In the genomic region with DNA sequence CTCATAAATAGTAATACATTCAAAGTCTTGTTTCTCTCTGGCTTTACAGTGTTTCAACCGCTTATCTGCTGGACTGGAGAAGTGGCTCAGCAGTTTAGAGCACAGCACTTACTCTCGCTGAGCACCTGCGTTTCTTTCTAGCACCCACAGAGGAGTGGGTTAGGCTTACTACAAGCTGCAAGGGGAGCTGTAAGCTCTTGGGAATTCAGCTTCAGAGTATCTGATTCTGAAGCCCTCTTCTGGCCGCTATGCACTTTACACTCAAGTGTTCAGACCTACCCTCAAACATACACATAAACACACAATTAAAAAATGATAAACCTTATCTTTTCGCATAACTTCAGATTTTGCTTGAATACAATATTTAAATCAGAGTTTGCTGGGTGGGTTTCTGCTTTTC, we compare ENCODE assay signal across 10 mouse cellular contexts. TPM values are rescaled to one million over a fixed set of nuclear protein-coding genes. Genes with fewer than 3 reads are reported as not detected.
A peak's percentile ranks its signal among the peaks of the same experiment; 100 is the strongest.
DNase-seq lines count a peak whose midpoint lies in the region; ATAC-seq and TF ChIP-seq lines count a peak whose summit lies in the region.
"Had no signal": no experiment of that assay in that cellular context is flagged by ENCODE, and none has a peak within 500 bp of the region (broad histone marks: within the 10 kb centered on the region; RNA-seq: fewer than 3 reads in every experiment).

No protein-coding gene starts in this region.

- H3K4me3 ChIP-seq in hindbrain, postnatal 0 days (ENCODE audit: low read length): no peak overlapping the region
- H3K4me3 ChIP-seq in hindbrain, embryonic 16.5 days (ENCODE audit: low read length): no peak overlapping the region
- no peak overlapping the region for H3K4me3 ChIP-seq in intestine, embryonic 15.5 days (replicated peaks)
- H3K4me3 ChIP-seq: lung, embryonic 15.5 days had no signal

- no peak overlapping the region for H3K27ac ChIP-seq in hindbrain, postnatal 0 days
- H3K27ac ChIP-seq in hindbrain, embryonic 16.5 days (ENCODE audit: low read depth, low read length): no peak overlapping the region
- H3K27ac ChIP-seq in intestine, embryonic 15.5 days: no peak overlapping the region
- H3K27ac ChIP-seq: lung, embryonic 15.5 days had no signal

- H3K4me2 ChIP-seq in hindbrain, postnatal 0 days (ENCODE audit: low read depth, low read length): no peak overlapping the region
- no peak overlapping the region for H3K4me2 ChIP-seq in hindbrain, embryonic 16.5 days (ENCODE audit: low read length)
- H3K4me2 ChIP-seq in intestine, embryonic 15.5 days (replicated peaks): no peak overlapping the region
- H3K4me2 ChIP-seq: lung, embryonic 15.5 days had no signal

- 32% methylated on average over 5 of the region's 5 CpGs for WGBS in hindbrain, postnatal 0 days
- WGBS in hindbrain, embryonic 16.5 days: 32% methylated on average over 5 of the region's 5 CpGs
- WGBS in intestine, embryonic 15.5 days: 29% methylated on average over 5 of the region's 5 CpGs

- no peaks in the 10 kb centered on the region for H3K27me3 ChIP-seq in hindbrain, postnatal 0 days (ENCODE audit: insufficient read depth, low read length)
- H3K27me3 ChIP-seq in hindbrain, embryonic 16.5 days (replicated peaks; ENCODE audit: control insufficient read depth, insufficient read depth, low read length): no peaks in the 10 kb centered on the region
- no peaks in the 10 kb centered on the region for H3K27me3 ChIP-seq in intestine, embryonic 15.5 days (replicated peaks)
- H3K27me3 ChIP-seq: lung, embryonic 15.5 days had no signal

- H3K36me3 ChIP-seq in hindbrain, postnatal 0 days (ENCODE audit: insufficient read depth, low read length): no peaks in the 10 kb centered on the region
- H3K36me3 ChIP-seq in hindbrain, embryonic 16.5 days (ENCODE audit: control insufficient read depth, insufficient read depth, low read length): no peaks in the 10 kb centered on the region
- no peaks in the 10 kb centered on the region for H3K36me3 ChIP-seq in intestine, embryonic 15.5 days
- H3K36me3 ChIP-seq: lung, embryonic 15.5 days had no signal

- peak; percentile 51 for TF ChIP-seq CTCF in hindbrain, postnatal 0 days (IDR thresholded peaks at IDR 0.05; ENCODE audit: low read depth)

- H3K9ac ChIP-seq in hindbrain, postnatal 0 days (replicated peaks; ENCODE audit: low read length): no peak overlapping the region
- no peak overlapping the region for H3K9ac ChIP-seq in hindbrain, embryonic 16.5 days (ENCODE audit: low read depth, low read length)
- H3K9ac ChIP-seq in intestine, embryonic 15.5 days: no peak overlapping the region
- H3K9ac ChIP-seq: lung, embryonic 15.5 days had no signal

- H3K9me3 ChIP-seq in hindbrain, postnatal 0 days (ENCODE audit: low read length): no peaks in the 10 kb centered on the region
- no peaks in the 10 kb centered on the region for H3K9me3 ChIP-seq in hindbrain, embryonic 16.5 days (ENCODE audit: control insufficient read depth, low read length)
- H3K9me3 ChIP-seq in intestine, embryonic 15.5 days: no peaks in the 10 kb centered on the region
- H3K9me3 ChIP-seq: lung, embryonic 15.5 days had no signal

- intact Hi-C loops in left cerebral cortex, postnatal 14 days (cut with DNase I): loop anchor here (10.0 kb wide), 1 partner anchor 222 kb away; a partner anchor contains a TSS

- DNase-seq in hindbrain, postnatal 0 days (ENCODE audit: low spot score): peak; percentile 68
- peak; percentile 18 for DNase-seq in thymus, postnatal 4 days
- DNase-seq in thymus, postnatal 14 days: no peak
- no peak for DNase-seq in cerebellum, adult 9-11 months
- DNase-seq in left cerebral cortex, postnatal 14 days (ENCODE audit: low spot score in 2 of 2): no peak
- DNase-seq: gastrocnemius, postnatal 14 days had no signal

- H3K4me1 ChIP-seq in hindbrain, postnatal 0 days (ENCODE audit: insufficient read depth, low read length): no peaks in the 10 kb centered on the region
- no peaks in the 10 kb centered on the region for H3K4me1 ChIP-seq in hindbrain, embryonic 16.5 days (ENCODE audit: control insufficient read depth, insufficient read depth, low read depth, low read length)
- no peaks in the 10 kb centered on the region for H3K4me1 ChIP-seq in intestine, embryonic 15.5 days (replicated peaks)
- H3K4me1 ChIP-seq: lung, embryonic 15.5 days had no signal

- no peak for ATAC-seq in hindbrain, postnatal 0 days
- no peak for ATAC-seq in hindbrain, embryonic 16.5 days
- peak; percentile 34; the same call in 1 of the 2 replicates for ATAC-seq in intestine, embryonic 15.5 days
- ATAC-seq in erythroid progenitor cell, adult 5-6 weeks (replicated peaks; ENCODE audit: low FRiP score, poor library complexity, severe bottlenecking): no peak

RNA-seq across cellular contexts. Expression of a gene that starts 24.6 kb away (rescaled TPM):
- 14.9 and 22.2 TPM in 2 replicates for total RNA-seq in hindbrain, postnatal 0 days (2014; rRNA removed)
- polyA plus RNA-seq in hindbrain, postnatal 0 days (2015; fragmentation: Nextera tagmentation; extraction: Ambion mirVana): 31.1 and 34.6 TPM in 2 replicates
- 24.7 and 26.8 TPM in 2 replicates for polyA plus RNA-seq in hindbrain, embryonic 16.5 days (2015; fragmentation: Nextera tagmentation; extraction: Ambion mirVana)
- 36.8 and 39.1 TPM in 2 replicates for polyA plus RNA-seq in intestine, embryonic 15.5 days (2015; fragmentation: Nextera tagmentation; extraction: Ambion mirVana)
- total RNA-seq in erythroid progenitor cell, adult 5-6 weeks (2015; ENCODE audit: low replicate concordance): 12.6 and 36.8 TPM in 2 replicates
- 30.5 and 33.2 TPM in 2 replicates for total RNA-seq in erythroid progenitor cell, adult 5-6 weeks (2017; ENCODE audit: low replicate concordance)
- 1 to 10 TPM; 6.4 to 8.7 TPM for total RNA-seq in left cerebral cortex, postnatal 14 days (2021)

Comparison
In these comparisons a context has a peak if more than half of its experiments do, and no peak if none do; other contexts are left out.
1. DNase-seq: peak in hindbrain, postnatal 0 days (single experiment) and thymus, postnatal 4 days (single experiment); none in thymus, postnatal 14 days (single experiment), cerebellum, adult 9-11 months (single experiment) and left cerebral cortex, postnatal 14 days (0 of 2).